Mouse (Mus musculus) lung, adult 2 months (tissue): ENCODE measurements around the gene Midn. TPM values are rescaled to one million over a fixed set of nuclear protein-coding genes. Genes with fewer than 3 reads are reported as not detected.

Experiments
- DNase-seq: peaks from one replicate; pipeline ENCODE4 v3.0.0; 2022
- H3K4me1 ChIP-seq: fragments of 200-500 bp; 2 replicates; pipeline ENCODE4 v1.6.1; 2011; ENCODE audit warnings: low read length; ENCODE audit not compliant: control insufficient read depth, insufficient read depth
- H3K4me3 ChIP-seq: fragments of 200-500 bp; replicated peaks from 2 replicates; pipeline ENCODE3; 2011; ENCODE audit warnings: low read depth, mild to moderate bottlenecking, control low read depth, low read length; ENCODE audit errors: extremely low read depth
- CTCF ChIP-seq: fragments of 200-500 bp; IDR thresholded peaks from 2 replicates; pipeline ENCODE4 v1.5.1; 2011; ENCODE audit warnings: mild to moderate bottlenecking, low read length, control low read depth; ENCODE audit not compliant: insufficient read depth
- POLR2A ChIP-seq: fragments of 200-500 bp; IDR thresholded peaks from 2 replicates; pipeline ENCODE4 v1.6.1; 2011; ENCODE audit warnings: low read depth, mild to moderate bottlenecking, control low read depth, low read length, borderline replicate concordance; ENCODE audit errors: extremely low read depth
- WGBS: fragments of 180-500 bp; shearing (Covaris S2); methylation state at CpG from one replicate; pipeline ENCODE4 v1.1.7; 2018; 5-methylcytosine and 5-hydroxymethylcytosine counted together
- polyA plus RNA-seq: library from polyadenylated mRNA; depleted of rRNA; stranded (reverse); fragments of >200 nt; gene quantifications from 2 replicates; pipeline ENCODE4 v1.2.3, GENCODE M21; 2012

Gene Midn
- polyA plus RNA-seq, 1 experiment: 110 TPM

- WGBS: 4% methylated on average over 27 of the region's 27 CpGs
- peak; percentile 91 for DNase-seq
These were observed 33.5 kb upstream of the Midn start for GRCm38 (mm10) chr10:80114341-80115284.

GRCm38 (mm10) chr10:80115290-80115943 is 32.7 kb upstream of the Midn start, which contains the start of gene Stk11:
Gene Stk11, plus strand, starts transcription at chr10:80115803.
- WGBS: under 1% methylated on average over 70 of the region's 70 CpGs
- no peak for TF ChIP-seq CTCF
- peak; percentile 90; the same call in 1 of the 2 replicates for TF ChIP-seq POLR2A
- peak within 1 kb of the TSS; percentile 83 for H3K4me3 ChIP-seq
- H3K4me1 ChIP-seq: peaks cover 13% of the 10 kb centered on the region
- peak; percentile 97 for DNase-seq

More at GRCm38 (mm10) chr10:80114341-80115284, 33.5 kb upstream of the Midn start:
- TF ChIP-seq POLR2A (no peak), CTCF (peak; percentile 91)
- Histone ChIP-seq H3K4me3 (peak overlapping the region; percentile 82), H3K4me1 (peaks cover 13% of the 10 kb centered on the region)

GRCm38 (mm10) chr10:80115944-80116335 is 32.1 kb upstream of the Midn start:
- peaks cover 13% of the 10 kb centered on the region for H3K4me1 ChIP-seq
- DNase-seq: no peak
- TF ChIP-seq CTCF (no peak), POLR2A (no peak)
- peak overlapping the region; percentile 83 for H3K4me3 ChIP-seq
- under 1% methylated on average over 63 of the region's 63 CpGs for WGBS

DNA sequence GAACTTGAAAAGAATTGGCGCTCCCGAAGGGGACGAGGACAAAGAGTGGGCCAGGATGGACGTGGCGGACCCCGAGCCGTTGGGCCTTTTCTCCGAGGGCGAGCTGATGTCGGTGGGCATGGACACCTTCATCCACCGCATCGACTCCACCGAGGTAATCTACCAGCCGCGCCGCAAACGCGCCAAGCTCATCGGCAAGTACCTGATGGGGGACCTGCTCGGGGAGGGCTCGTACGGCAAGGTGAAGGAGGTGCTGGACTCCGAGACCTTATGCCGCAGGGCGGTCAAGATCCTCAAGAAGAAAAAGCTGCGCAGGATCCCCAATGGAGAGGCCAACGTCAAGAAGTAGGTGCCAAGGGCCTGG is 31.5 kb upstream of the Midn start:
- DNase-seq: peak; percentile 59

DNA sequence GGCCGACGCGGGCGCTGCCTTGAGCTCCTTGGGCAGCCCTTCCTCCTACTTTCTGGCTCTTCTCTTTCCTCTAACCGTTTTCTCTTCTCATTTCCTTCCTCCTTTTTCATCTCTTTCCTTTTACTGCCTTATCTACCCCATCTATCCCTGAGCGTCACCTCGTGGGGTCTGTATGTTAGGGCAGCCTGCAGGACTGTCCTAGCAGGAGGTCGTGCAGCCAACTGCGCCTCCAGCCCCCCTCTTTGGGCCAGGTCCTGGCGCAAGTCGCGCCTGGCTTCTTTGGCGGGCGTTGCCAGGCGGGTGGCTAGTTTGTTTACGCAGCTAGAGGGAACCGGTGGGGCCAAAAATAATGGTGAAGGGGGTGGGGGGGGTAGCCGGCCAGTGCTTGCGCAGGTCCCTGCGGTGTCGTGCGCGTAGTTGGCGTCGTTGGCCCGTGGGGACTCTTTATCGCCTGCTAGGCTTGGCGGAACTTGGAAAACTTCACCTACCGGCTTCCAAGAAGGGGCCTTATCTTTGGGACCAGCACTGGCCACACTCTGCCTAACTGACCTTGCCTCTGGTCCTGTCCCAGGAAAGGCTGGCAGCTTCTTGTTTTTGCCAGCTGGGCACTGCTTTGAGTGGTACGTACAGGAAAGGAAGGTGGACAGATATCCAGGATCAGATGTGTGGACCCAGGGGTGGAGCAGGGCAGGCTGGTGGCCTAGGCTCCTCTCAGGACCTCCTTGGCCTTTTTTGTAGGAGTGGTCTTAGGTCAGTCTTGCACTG is 31.0 kb upstream of the Midn start:
- WGBS: 1% methylated on average over 30 of the region's 30 CpGs
- peak; percentile 60 for DNase-seq
- peak overlapping the region; percentile 83 for H3K4me3 ChIP-seq

More for the DNA sequence above, 31.5 kb upstream of the Midn start:
- 1% methylated on average over 27 of the region's 27 CpGs for WGBS
- Histone ChIP-seq H3K4me3 (peak overlapping the region; percentile 83), H3K4me1 (peaks cover 13% of the 10 kb centered on the region)
- no peak for TF ChIP-seq CTCF
- no peak for TF ChIP-seq POLR2A

DNA sequence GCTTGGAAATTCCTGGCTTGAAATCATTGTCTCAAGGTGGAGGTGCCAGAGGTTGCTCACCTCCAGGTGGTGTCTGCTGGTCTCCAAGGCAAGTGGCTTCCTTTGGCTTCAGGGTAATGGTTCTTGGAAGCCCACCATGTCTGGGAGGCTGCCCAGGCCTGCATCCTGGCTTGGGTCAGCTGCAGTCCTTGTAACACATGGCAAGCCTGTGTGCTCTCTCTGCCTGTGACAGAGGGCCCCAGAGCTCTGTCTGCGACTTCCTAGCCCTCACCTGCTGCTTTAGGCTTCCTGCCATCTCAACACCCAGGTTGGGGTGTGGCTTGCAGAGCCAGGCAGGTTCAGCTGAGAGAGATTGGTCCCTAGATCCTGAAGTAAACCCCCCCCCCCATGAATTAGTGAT is 30.3 kb upstream of the Midn start:
- WGBS: 29% methylated on average over 1 of the region's 1 CpGs
- Histone ChIP-seq H3K4me3 (no peak overlapping the region), H3K4me1 (peaks cover 13% of the 10 kb centered on the region)
- DNase-seq: no peak
- no peak for TF ChIP-seq CTCF
- TF ChIP-seq POLR2A: no peak

More for the DNA sequence above, 31.0 kb upstream of the Midn start:
- TF ChIP-seq POLR2A (peak; percentile 57; the same call in 1 of the 2 replicates), CTCF (no peak)
- peaks cover 13% of the 10 kb centered on the region for H3K4me1 ChIP-seq

DNA sequence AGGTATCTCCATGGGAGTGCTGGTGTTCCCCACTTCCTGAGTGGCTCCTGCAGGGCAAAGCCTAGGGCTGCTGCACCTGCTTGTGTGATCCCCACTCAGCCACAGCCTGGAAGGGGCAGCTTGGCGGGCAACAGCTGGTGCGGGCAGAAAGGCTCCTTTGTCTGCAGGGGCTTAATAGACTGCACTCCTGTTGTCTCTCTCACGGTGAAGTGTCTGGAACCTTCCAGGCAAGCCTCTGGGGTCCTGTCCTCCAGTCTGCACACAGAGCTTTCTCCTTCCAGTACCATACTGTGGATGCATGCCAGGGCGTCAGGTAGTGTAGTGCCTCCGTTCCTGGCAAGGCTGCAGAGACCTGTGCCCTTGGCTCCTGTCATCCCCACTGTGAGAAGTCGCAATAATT is 29.5 kb upstream of the Midn start:
- DNase-seq: no peak
- TF ChIP-seq CTCF: no peak
- no peak for TF ChIP-seq POLR2A
- Histone ChIP-seq H3K4me1 (peaks cover 13% of the 10 kb centered on the region), H3K4me3 (no peak overlapping the region)
- WGBS: 59% methylated on average over 6 of the region's 6 CpGs

DNA sequence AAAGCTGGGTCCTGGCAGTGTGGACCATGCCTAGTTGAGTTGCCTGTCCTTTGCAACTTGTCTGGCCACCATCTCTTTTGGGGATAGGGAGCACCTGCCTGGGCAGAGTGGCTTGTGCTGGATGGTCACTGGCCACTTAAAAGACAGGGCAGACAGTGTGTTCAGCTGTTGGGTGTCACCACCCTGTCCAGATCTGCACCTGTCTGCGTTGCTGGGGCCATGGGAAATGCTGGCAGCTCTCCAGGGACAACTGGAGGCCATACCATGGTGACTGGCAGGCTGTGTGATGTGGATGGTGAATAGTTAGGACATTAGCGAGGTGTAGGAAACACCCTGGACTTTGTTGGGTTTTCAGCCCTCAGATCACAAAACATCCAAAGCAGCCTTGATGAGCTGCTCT is 27.9 kb upstream of the Midn start:
- 63% methylated on average over 2 of the region's 2 CpGs for WGBS

GRCm38 (mm10) chr10:80121639-80122038 is 26.4 kb upstream of the Midn start:
- WGBS: 73% methylated on average over 2 of the region's 2 CpGs
- no peak for DNase-seq
- H3K4me1 ChIP-seq: peaks cover 13% of the 10 kb centered on the region
- TF ChIP-seq CTCF: no peak
- no peak overlapping the region for H3K4me3 ChIP-seq

More for the DNA sequence above, 27.9 kb upstream of the Midn start:
- H3K4me1 ChIP-seq: peaks cover 13% of the 10 kb centered on the region
- H3K4me3 ChIP-seq: no peak overlapping the region
- TF ChIP-seq CTCF: no peak
- no peak for TF ChIP-seq POLR2A
- no peak for DNase-seq
